Mouse (Mus musculus) testis, adult 2 months (tissue): Measurements from ENCODE around the gene Tsacc. TPM values are rescaled to one million over a fixed set of nuclear protein-coding genes. Genes with fewer than 3 reads are reported as not detected.
A peak's percentile ranks its signal among the peaks of the same experiment; 100 is the strongest.
"Not testable (repeated sequence)": the region's sequence is repeated elsewhere in the genome, so short reads cannot be mapped to it uniquely, and the experiment has no call there.

ENCODE experiments used
- H3K27ac ChIP-seq: fragments of 200-500 bp; 2 replicates; pipeline ENCODE4 v1.5.1; 2012; ENCODE audit warnings: low read depth, low read length; ENCODE audit not compliant: control insufficient read depth, insufficient read depth
- H3K27me3 ChIP-seq: fragments of 200-500 bp; 2 replicates; pipeline ENCODE4 v1.6.1; 2012; ENCODE audit warnings: mild to moderate bottlenecking, low read length, moderate library complexity; ENCODE audit not compliant: control insufficient read depth, insufficient read depth
- H3K36me3 ChIP-seq: fragments of 200-500 bp; 2 replicates; pipeline ENCODE4 v1.6.1; 2012; ENCODE audit warnings: mild to moderate bottlenecking, low read length; ENCODE audit not compliant: control insufficient read depth, insufficient read depth
- H3K4me1 ChIP-seq: fragments of 200-500 bp; 2 replicates; pipeline ENCODE4 v1.6.1; 2012; ENCODE audit warnings: low read length; ENCODE audit not compliant: control insufficient read depth, insufficient read depth
- H3K4me3 ChIP-seq: fragments of 200-500 bp; 2 replicates; pipeline ENCODE4 v1.5.1; 2012; ENCODE audit warnings: low read depth, mild to moderate bottlenecking, low read length, moderate library complexity, mixed read lengths; ENCODE audit not compliant: control insufficient read depth
- CTCF ChIP-seq: fragments of 200-500 bp; IDR thresholded peaks from 2 replicates; pipeline ENCODE4 v1.5.1; 2012; ENCODE audit warnings: low read depth, mild to moderate bottlenecking, inconsistent platforms, low read length, moderate library complexity; ENCODE audit not compliant: control insufficient read depth, insufficient read depth, insufficient replicate concordance
- POLR2A ChIP-seq: fragments of 200-500 bp; IDR thresholded peaks from 2 replicates; pipeline ENCODE4 v1.6.1; 2012; ENCODE audit warnings: low read depth, mild to moderate bottlenecking, inconsistent platforms, low read length, moderate library complexity; ENCODE audit not compliant: control insufficient read depth
- polyA plus RNA-seq: library from polyadenylated mRNA; depleted of rRNA; stranded (reverse); fragments of >200 nt; gene quantifications from 2 replicates; pipeline ENCODE4 v1.2.3, GENCODE M21; 2012

Tsacc gene
- polyA plus RNA-seq, 1 experiment: 688 TPM

DNA sequence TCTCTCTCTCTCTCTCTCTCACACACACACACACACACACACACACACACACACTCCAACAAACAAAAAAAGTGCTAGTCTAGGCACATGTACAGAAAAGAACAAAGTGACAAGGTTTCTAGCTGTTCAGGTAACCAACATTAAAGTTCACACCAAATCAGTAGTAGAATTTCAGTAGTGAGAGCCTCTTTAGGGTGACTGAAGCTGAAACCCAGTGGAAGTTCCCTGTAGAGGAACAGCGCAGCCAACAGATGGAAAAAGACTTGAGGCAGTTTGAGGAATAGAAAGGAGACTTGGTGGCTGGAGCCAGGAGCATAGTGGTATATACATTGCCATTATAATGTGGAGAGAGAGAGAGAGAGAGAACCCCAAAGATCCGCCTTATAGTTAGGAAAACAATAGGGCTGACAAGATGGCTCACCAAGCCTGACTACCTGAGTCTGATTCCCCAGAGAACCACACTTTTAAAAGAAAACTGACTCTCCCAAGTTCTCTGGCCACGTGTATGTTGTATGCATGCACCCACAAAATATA is 38.2 kb upstream of the Tsacc start:
- Histone ChIP-seq H3K4me3 (peak overlapping the region; percentile 99; the same call in 1 of the 2 replicates), H3K27ac (no peak overlapping the region), H3K27me3 (no peaks in the 10 kb centered on the region), H3K4me1 (peaks cover 18% of the 10 kb centered on the region), H3K36me3 (no peaks in the 10 kb centered on the region; the same call in 1 of the 2 replicates)
- TF ChIP-seq CTCF (no peak), POLR2A (no peak)

- Histone ChIP-seq H3K4me1 (peaks cover 24% of the 10 kb centered on the region), H3K4me3 (no peak overlapping the region), H3K27me3 (no peaks in the 10 kb centered on the region), H3K36me3 (no peaks in the 10 kb centered on the region), H3K27ac (no peak overlapping the region)
- TF ChIP-seq POLR2A (no peak), CTCF (no peak)
Observed at GRCm38 (mm10) chr3:88334029-88334658, 37.3 kb upstream of the Tsacc start.

DNA sequence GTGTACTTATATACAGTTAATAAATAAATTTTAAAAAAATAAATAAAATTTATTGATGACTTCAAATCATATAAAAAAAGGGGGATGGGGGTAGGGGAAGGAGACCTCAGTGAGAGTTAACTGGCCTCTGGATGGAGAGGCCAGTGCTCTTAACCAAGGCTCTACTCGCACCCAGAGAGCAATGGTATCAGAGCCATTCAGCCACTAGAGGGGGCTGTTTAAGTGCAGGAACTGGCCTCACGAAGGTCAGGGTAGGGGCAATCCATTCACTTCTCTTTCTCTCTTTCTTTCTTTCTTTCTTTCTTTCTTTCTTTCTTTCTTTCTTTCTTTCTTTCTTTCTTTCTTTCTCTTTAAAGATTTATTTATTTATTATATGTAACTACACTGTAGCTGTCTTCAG is 34.5 kb upstream of the Tsacc start:
- no peak overlapping the region for H3K27ac ChIP-seq
- H3K4me1 ChIP-seq: peaks cover 19% of the 10 kb centered on the region
- no peak for TF ChIP-seq POLR2A
- TF ChIP-seq CTCF: peak; percentile 58; the same call in 1 of the 2 replicates
- no peaks in the 10 kb centered on the region for H3K27me3 ChIP-seq
- no peak overlapping the region for H3K4me3 ChIP-seq
- H3K36me3 ChIP-seq: no peaks in the 10 kb centered on the region

DNA sequence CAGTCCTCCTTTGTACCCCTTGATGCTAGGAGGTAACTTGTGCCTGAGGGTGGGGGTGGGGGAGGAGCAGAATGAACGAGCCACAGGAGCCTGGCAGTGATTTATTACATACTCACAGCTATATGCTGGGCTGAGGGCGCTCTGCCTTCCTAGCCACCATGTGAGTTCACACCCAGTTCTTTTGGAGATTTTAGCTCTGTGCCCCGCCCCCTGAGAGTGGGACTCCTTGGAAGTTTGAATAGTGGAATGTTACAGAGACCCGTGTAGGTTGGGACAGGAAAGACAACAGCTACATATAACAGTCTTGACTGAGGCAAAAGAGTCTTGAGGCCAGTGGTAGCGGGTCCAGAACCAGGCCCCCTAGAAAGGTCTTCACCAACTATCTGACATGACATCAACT is 32.2 kb upstream of the Tsacc start:
- H3K4me3 ChIP-seq: no peak overlapping the region
- TF ChIP-seq POLR2A: no peak
- TF ChIP-seq CTCF: no peak
- H3K4me1 ChIP-seq: peaks cover 17% of the 10 kb centered on the region
- no peak overlapping the region for H3K27ac ChIP-seq
- H3K27me3 ChIP-seq: no peaks in the 10 kb centered on the region
- no peaks in the 10 kb centered on the region for H3K36me3 ChIP-seq

- TF ChIP-seq POLR2A (0 out of 2 replicates have a peak, but pooled peaks have one; percentile 23), CTCF (no peak)
- no peak within 1 kb of the TSS for H3K27ac ChIP-seq
- H3K36me3 ChIP-seq: no peaks in the 10 kb centered on the region
- no peaks in the 10 kb centered on the region for H3K27me3 ChIP-seq
- peak within 1 kb of the TSS; percentile 77 for H3K4me3 ChIP-seq
- H3K4me1 ChIP-seq: peaks cover 7% of the 10 kb centered on the region
Observed at GRCm38 (mm10) chr3:88324951-88325405, 28.2 kb upstream of the Tsacc start, which contains the start of gene Glmp. Gene Glmp, plus strand, starts transcription at chr3:88325023.

GRCm38 (mm10) chr3:88299172-88299571 is 2.4 kb upstream of the Tsacc start:
- Histone ChIP-seq H3K4me1 (peaks cover 3% of the 10 kb centered on the region), H3K27ac (no peak overlapping the region), H3K27me3 (no peaks in the 10 kb centered on the region), H3K36me3 (peaks cover 2% of the 10 kb centered on the region), H3K4me3 (no peak overlapping the region)
- no peak for TF ChIP-seq CTCF

DNA sequence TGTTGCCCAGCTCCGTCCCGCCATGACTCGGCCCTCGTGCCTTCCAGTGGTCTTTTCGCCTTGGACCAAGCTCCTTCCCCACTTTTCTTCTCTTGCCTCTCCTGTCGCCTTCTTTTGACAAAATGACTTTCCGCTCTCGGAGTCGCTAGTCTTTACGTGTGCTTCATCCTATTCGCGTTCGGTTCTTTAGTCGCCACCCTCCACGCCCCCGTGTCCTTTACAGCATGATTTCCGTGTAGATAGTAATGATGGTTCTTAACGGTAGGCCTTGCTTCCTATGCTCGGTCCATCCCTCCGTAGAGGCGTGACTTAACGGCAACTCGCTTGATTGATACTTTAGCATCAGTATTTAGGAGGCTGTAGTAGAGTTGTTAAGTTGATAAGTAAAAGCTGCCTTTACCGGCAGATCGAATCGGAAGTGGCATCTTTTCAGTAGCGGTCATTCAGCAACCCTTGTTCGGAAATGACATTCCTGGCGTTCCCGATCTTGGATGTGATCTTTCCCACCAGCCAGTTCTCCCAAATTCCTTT is 587 bp upstream of the Tsacc start:
- Histone ChIP-seq H3K4me1 (peaks cover 3% of the 10 kb centered on the region), H3K27me3 (no peaks in the 10 kb centered on the region), H3K27ac (peak overlapping the region; percentile 100), H3K4me3 (peak overlapping the region; percentile 96), H3K36me3 (peaks cover 1% of the 10 kb centered on the region; the same call in 1 of the 2 replicates)
- TF ChIP-seq POLR2A (no peak), CTCF (no peak)

GRCm38 (mm10) chr3:88296110-88296560 is 664 bp downstream of the Tsacc start:
- TF ChIP-seq CTCF (no peak), POLR2A (no peak)
- Histone ChIP-seq H3K27me3 (no peaks in the 10 kb centered on the region), H3K4me3 (peak overlapping the region; percentile 96), H3K36me3 (peaks cover 1% of the 10 kb centered on the region; the same call in 1 of the 2 replicates), H3K27ac (peak overlapping the region; percentile 100), H3K4me1 (peaks cover 3% of the 10 kb centered on the region)

GRCm38 (mm10) chr3:88295272-88295671 is 1.5 kb downstream of the Tsacc start:
- H3K4me3 ChIP-seq: peak overlapping the region; percentile 96
- not testable (repeated sequence) for H3K36me3 ChIP-seq, H3K27me3 ChIP-seq, H3K27ac ChIP-seq, H3K4me1 ChIP-seq
